Mouse (Mus musculus) frontal cortex, postnatal 10 days (tissue): ENCODE results near the gene Sphk2.

Experiments
- DNase-seq, 2 experiments: peaks; one replicate each; pipeline ENCODE4 v3.0.0; 2022; ENCODE audit warnings: low spot score in 2 of 2, mixed read lengths in 1 of 2

Sphk2 gene

GRCm38 (mm10) chr7:45717918-45718297 lies at the start of gene Sphk2:
Sphk2 (minus strand) TSS chr7:45718002.
- peak; percentile 97 to 99 for DNase-seq

DNA sequence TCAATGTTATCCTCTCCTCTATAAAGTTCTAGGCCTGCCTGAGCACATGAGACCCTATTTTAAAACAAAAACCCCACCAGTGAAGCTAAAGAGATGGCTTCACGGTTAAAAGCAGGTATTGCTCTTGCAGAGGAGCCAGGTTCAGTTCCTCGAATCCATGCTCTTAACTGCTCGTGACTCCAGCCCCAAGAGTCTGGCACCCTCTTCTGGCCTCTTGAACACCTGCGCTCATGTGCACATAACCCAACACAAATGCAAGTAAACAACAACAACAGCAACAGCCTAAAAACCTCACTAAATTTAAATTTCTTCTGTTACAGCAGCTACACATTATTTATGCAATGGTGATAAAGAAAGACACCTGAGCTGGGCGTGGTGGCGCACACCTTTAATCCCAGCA lies 49.7 kb upstream of the Sphk2 start:
- DNase-seq: no peak

GRCm38 (mm10) chr7:45766764-45767163 lies 49.0 kb upstream of the Sphk2 start:
- no peak for DNase-seq

GRCm38 (mm10) chr7:45765995-45766394 lies 48.2 kb upstream of the Sphk2 start:
- no peak for DNase-seq

DNA sequence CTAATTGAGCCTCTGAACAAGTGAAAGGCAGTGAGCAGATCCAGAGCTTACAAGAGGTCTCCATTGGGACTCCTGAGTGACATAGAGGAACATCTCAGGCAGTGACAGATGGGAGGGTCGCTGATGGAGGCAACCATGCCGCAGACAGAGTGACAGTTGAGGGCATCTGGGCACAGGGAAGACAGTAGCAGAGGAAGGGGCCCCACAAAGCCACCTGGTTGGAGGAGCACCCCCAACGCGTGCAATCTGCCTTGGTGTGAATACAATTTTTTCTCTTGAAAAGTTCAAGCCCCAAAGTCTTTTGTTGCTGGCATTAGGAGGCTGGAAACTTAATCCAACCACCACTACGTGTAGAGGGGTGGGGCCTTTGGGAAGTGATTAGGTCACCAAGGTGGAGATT lies 42.3 kb upstream of the Sphk2 start:
- no peak for DNase-seq

DNA sequence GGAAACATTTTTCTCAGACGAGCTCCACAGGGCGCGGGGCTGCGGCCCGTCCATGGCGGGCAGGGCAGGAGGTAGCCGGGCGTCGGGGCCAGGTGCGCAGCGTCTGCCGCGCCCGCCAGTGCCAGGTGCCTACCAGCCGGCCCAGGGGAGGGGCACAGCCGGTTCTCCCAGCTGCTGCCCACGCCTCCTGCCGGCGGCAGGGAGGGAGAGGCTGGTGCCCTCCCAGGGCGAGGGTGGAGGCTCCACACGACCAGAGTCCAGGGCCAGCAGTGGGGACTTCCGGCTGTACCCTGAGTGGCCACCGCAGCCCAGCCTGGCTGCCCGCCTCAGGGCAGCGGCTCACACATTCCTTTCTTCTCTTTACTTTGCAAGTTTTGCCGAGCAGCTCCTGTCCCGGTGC lies 41.6 kb upstream of the Sphk2 start:
- no peak for DNase-seq

GRCm38 (mm10) chr7:45755703-45756102 lies 37.9 kb upstream of the Sphk2 start:
- no peak for DNase-seq

DNA sequence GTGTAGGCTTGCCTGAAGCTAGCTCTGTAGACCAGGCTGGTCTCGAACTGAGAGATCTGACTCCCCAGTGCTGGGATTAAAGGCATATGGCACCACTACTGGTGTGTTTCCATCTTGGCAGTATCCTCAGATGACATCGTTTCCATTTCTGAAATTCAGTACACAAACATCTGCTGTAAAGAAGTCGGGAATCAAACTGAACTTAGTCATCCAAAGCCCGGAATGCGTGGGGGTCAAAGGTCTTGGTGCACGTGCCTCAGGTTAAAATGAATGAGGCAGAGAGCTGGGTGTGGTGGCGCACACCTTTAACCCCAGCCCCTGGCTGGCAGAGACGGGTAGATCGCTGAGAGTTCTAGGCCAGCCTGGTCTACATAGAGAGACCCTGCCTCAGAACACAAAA lies 32.4 kb upstream of the Sphk2 start:
- no peak for DNase-seq

DNA sequence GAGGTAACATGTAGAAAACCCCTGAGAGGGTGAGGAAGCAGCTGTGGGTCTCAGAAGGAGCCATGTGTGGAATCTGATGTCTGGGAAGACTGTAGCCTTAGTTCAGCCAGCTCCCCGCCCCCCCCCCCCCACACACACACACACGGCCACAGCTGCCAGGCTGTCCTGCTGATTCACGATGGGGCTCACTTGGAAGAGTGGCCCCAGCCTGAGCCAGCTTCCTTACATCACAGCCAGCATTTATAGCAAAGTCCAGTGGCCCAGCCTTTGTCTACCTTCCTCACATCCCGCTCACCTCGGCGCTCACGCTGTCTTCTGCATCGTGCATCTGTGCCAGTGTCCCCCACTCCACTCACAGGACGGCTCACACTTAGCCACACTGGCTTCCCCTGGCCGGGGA lies 31.6 kb upstream of the Sphk2 start:
- no peak for DNase-seq

- no peak for DNase-seq
These were observed 30.3 kb upstream of the Sphk2 start for GRCm38 (mm10) chr7:45748110-45748509.

GRCm38 (mm10) chr7:45747450-45747849 lies 29.6 kb upstream of the Sphk2 start:
- no peak for DNase-seq

DNA sequence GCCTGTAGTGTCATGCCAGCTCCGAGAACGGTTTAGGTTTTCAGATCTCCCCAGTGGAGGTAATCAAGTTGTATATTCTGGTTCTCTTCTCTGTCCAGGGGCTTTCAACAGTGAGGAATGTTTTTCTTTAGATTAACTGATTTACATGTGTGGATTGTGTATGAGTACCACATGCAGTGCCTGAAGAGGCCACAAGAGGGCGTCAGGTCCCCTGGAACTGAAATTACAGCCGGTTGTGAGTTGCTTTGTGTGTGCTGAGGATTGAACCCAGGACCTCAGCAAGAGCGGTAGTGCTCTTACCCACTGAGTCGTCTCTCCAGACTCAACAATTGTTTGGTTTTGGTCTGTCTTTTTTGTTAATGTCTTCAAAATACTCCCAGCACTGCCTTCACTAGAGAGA lies 28.7 kb upstream of the Sphk2 start:
- DNase-seq: no peak

DNA sequence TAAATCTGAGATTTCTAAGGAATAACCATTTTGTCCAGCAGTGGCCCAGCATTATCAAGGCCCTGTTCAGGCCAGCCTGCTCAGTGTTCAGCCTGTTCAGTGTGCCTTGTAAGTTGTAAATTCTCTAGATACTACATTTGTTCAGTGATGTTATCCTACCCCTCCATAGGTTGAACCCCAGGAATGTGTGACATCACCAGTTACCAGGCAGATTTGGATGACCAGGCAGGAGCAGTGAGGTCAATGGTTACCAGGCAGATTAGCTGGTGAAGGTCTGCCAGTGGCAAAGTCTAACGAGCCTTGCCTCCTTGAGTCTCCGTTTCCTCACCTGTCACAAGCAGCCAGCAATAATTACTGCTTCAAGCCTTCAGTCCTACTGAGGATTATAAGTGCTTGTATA lies 26.6 kb upstream of the Sphk2 start:
- peak; percentile 65 to 67 for DNase-seq

- peak; percentile 52 to 67 for DNase-seq
These were observed 24.5 kb upstream of the Sphk2 start for GRCm38 (mm10) chr7:45742338-45742737.

DNA sequence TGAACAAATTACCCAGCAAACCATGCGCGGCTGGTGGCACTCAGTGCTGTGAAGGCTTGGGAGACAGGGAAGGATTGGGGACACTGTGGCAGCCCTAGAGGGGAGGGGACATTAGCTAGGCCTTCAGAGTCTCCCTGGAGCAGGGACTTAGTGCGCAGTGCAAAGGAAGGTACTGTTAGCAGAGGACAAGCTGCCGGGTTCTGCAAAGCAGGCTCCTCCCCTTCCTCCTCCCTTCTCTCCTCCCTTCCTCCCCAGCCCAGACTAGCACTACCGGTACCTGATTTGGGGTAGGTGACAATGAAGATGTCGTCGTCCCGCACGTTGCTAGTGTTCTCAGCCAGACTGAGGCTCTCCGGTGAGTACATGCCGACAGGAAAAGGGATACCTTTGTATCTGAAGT lies 24.0 kb upstream of the Sphk2 start:
- DNase-seq: no peak

DNA sequence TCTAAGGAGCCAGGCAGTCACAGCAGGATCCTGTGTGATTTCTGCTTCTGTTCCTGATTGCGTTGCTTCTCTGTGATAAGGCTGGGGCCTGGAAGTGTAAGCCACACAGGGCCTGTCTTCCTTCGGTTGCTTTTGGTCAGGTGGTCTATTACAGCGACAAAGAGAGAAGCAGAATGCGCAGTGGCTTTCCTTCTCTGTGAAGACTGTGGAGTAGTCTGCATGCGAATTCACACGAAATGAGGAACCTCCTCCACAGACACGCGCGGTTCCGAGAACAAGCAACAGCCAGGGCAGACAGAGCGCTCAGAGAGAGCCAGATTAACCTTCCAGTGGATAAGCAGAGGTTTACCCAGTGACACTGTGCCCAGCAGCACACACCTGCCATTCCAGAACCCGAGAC lies 23.5 kb upstream of the Sphk2 start:
- DNase-seq: no peak

DNA sequence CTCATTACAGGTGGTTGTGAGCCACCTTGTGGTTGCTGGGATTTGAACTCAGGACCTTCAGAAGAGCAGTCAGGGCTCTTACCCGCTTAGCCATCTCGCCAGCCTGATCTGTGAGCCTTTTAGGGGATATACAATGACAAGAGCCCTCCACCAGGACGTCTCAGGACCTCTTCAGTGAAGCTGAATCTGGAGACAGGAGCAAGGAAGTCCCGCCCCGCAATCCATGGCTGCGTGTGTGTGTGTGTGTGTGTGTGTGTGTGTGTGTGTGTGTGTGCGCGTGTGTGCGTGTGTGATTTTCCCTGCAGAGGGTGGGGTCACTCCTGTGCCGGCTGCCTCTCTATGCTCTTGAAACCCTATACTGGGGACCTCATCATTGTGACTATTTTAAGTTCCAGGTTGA lies 22.0 kb upstream of the Sphk2 start:
- no peak for DNase-seq

- DNase-seq: peak in 1 of 2 experiments; percentile 79
These were observed 21.5 kb upstream of the Sphk2 start for GRCm38 (mm10) chr7:45739162-45739763.

GRCm38 (mm10) chr7:45733477-45733876 lies 15.7 kb upstream of the Sphk2 start:
- DNase-seq: no peak

DNA sequence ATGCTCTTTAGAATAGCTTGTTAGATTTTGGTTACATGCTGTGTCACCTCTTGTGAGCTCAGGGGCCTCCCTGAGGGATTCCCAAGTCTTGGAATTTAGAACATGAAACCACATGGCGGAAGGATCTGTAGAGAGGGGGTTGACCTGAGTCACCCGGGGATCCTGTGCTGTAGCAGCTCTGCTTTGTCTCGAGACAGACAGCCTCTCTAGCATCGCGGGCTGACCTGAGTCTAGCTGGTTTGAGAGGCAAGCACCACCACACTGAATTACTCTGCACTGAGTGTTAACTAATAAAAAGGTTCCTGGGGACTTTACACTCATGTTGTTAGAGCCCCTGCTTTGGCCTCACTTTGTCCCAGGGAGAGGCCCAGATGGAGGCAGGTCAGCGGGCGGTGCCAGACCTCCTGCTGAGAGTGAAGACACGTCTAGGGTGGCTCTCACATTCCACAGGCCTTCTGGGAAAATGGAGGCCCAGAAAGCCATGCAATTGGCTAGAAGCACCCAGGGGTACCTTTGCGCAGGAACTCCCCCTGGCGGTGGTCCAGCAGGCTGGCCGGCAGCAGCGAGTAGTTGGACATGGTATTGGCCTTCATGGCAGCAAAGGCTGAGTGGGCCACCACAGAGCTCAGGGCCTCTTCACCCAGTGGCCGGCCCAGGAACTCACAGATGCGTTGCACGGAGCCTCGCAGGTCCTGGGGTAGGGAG lies 13.1 kb upstream of the Sphk2 start:
- DNase-seq: no peak

DNA sequence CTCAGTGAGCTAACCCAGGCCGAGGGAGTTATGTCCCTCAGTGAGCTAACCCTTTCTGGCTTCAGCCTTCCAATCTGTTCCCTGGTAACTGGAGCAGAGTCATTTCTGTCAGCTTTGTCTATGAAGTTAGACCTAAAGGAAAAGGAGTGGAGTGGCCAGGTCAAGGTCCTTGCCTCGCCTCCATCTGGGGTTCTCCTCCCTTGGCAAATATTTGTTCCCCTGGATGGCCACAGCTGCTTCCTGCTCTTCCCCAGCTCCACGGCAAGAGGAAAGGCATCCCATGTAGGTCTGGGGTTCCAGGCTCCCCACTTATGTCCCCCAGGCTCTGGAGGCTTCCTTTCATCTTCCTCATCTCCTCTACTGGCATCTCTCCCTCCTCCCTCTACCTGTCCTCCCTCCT lies 9.8 kb upstream of the Sphk2 start:
- no peak for DNase-seq

DNA sequence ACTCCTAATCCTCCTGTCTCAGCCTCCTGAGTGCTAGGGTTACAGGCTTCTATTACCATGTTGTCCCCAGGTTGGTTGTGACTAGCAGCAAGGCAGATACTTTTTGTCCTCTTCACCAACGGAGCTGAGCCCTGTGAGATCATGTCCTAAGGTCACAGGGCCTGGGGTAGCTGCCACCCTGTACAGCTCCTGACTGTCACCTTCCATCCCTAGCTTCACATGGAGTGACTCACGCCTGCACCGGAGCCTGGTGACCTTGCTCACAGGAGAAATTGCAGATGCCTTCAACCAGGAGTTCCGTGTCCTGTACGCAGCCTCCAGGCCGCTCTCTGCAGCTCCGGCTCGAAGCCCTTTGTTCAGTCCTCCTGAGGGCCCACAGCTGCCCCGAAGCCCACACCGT lies 8.6 kb upstream of the Sphk2 start:
- DNase-seq: no peak

DNA sequence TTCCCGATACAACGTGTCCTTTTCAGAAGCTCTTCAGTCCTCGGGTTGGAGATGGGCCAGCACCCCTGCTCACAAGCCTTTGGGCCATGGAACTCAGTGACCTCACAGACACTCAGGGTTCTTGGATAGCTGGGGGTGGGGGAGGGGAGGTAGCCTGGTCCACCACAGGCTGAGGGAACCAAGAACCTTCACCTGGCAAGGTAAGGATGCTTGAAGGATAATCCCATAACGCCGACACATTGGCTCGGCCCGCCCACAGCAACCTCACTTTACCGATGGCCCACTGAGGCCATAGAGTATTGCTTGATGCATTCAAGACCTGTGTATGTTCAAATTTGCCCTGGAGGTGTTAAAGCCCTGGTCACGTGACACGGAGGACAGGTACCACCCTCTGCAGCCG lies 7.9 kb upstream of the Sphk2 start, which contains the start of gene Spaca4:
Gene Spaca4, minus strand, starts transcription at position 101 of the 400 bp plus-strand sequence.
- no peak for DNase-seq

GRCm38 (mm10) chr7:45725151-45725550 lies 7.3 kb upstream of the Sphk2 start:
- DNase-seq: no peak
